Mouse (Mus musculus) bone marrow, adult 2 months (tissue): ENCODE measurements at regions not wholly inside any gene's neighbourhood (a gene's known extent, or its start where the extent isn't known, plus 50 kb on each side); places are given as distances from the start of the nearest gene placed in this dataset.

ENCODE experiments used
- CTCF ChIP-seq: fragments of 200-500 bp; IDR thresholded peaks from 2 replicates; pipeline ENCODE4 v1.5.1; 2011; ENCODE audit warnings: low read length, control low read depth; ENCODE audit not compliant: control insufficient read depth, insufficient read depth
- POLR2A ChIP-seq: fragments of 200-500 bp; IDR thresholded peaks from 2 replicates; pipeline ENCODE4 v1.6.1; 2011; ENCODE audit warnings: low read depth, mild to moderate bottlenecking, control low read depth, low read length, borderline replicate concordance; ENCODE audit not compliant: control insufficient read depth

- TF ChIP-seq CTCF (no peak), POLR2A (no peak)
These were observed 203.8 kb downstream of the Bcl11a start for GRCm38 (mm10) chr11:24281628-24282027.
